Mouse (Mus musculus) heart, embryonic 13.5 days (tissue): ENCODE measurements at regions not wholly inside any gene's neighbourhood (a gene's known extent, or its start where the extent isn't known, plus 50 kb on each side); places are given as distances from the start of the nearest gene placed in this dataset.

Source experiments
- ATAC-seq: fragments of 200-750 bp; cut with Nextera tagmentation; 2 replicates; pipeline ENCODE4 v1.8.0; 2017; ENCODE audit warnings: moderate TSS enrichment; ENCODE audit not compliant: insufficient number of reproducible peaks, low FRiP score, low TSS enrichment; ENCODE audit errors: extremely low read depth
- H3K27ac ChIP-seq: fragments of 300-500 bp; sonication (generic); replicated peaks from 2 replicates; pipeline ENCODE4 v1.5.1; 2015; ENCODE audit warnings: moderate library complexity, mild to moderate bottlenecking, inconsistent platforms
- H3K27me3 ChIP-seq: fragments of 300-500 bp; sonication (generic); replicated peaks from 2 replicates; pipeline ENCODE4 v1.6.1; 2015; ENCODE audit warnings: mild to moderate bottlenecking, inconsistent platforms
- H3K36me3 ChIP-seq: fragments of 300-500 bp; sonication (generic); 2 replicates; pipeline ENCODE4 v1.6.1; 2015; ENCODE audit warnings: mild to moderate bottlenecking, inconsistent platforms
- H3K4me1 ChIP-seq: fragments of 300-500 bp; sonication (generic); 2 replicates; pipeline ENCODE4 v1.6.1; 2015; ENCODE audit warnings: inconsistent platforms
- H3K4me2 ChIP-seq: fragments of 300-500 bp; sonication (generic); 2 replicates; pipeline ENCODE4 v1.6.1; 2015; ENCODE audit warnings: inconsistent platforms, mild to moderate bottlenecking, moderate library complexity
- H3K4me3 ChIP-seq: fragments of 300-500 bp; sonication (generic); 2 replicates; pipeline ENCODE4 v1.5.1; 2015; ENCODE audit warnings: moderate library complexity, mild to moderate bottlenecking, inconsistent platforms
- H3K9ac ChIP-seq: fragments of 300-500 bp; sonication (generic); 2 replicates; pipeline ENCODE4 v1.6.1; 2015; ENCODE audit warnings: inconsistent platforms, mild to moderate bottlenecking, moderate library complexity
- H3K9me3 ChIP-seq: fragments of 300-500 bp; sonication (generic); 2 replicates; pipeline ENCODE4 v1.6.1; 2016; ENCODE audit warnings: inconsistent platforms
- WGBS: fragments of 180-500 bp; shearing (Covaris S2); methylation state at CpG from one replicate; pipeline ENCODE4 v1.1.7; 2015; ENCODE audit warnings: mixed read lengths; 5-methylcytosine and 5-hydroxymethylcytosine counted together

GRCm38 (mm10) chr13:3752334-3752733 is 51.8 kb downstream of the Calml3 start:
- Histone ChIP-seq H3K9ac (no peak overlapping the region), H3K4me1 (peaks cover 15% of the 10 kb centered on the region), H3K36me3 (no peaks in the 10 kb centered on the region), H3K27ac (no peak overlapping the region), H3K4me3 (no peak overlapping the region), H3K27me3 (no peaks in the 10 kb centered on the region), H3K4me2 (no peak overlapping the region), H3K9me3 (no peaks in the 10 kb centered on the region)
- 72% methylated on average over 5 of the region's 5 CpGs for WGBS
- no peak for ATAC-seq

- Histone ChIP-seq H3K9me3 (no peaks in the 10 kb centered on the region), H3K4me3 (no peak overlapping the region), H3K4me2 (no peak overlapping the region), H3K9ac (no peak overlapping the region), H3K4me1 (peaks cover 23% of the 10 kb centered on the region), H3K27me3 (no peaks in the 10 kb centered on the region), H3K36me3 (no peaks in the 10 kb centered on the region), H3K27ac (0 out of 2 replicates have a peak overlapping the region, but pooled peaks have one; percentile 6)
- 68% methylated on average over 1 of the region's 1 CpGs for WGBS
- ATAC-seq: no peak
These were observed 52.9 kb downstream of the Calml3 start for GRCm38 (mm10) chr13:3751222-3751621.

- Histone ChIP-seq H3K4me3 (no peak overlapping the region), H3K9ac (no peak overlapping the region), H3K4me2 (no peak overlapping the region), H3K36me3 (no peaks in the 10 kb centered on the region), H3K27me3 (no peaks in the 10 kb centered on the region), H3K4me1 (peaks cover 23% of the 10 kb centered on the region), H3K9me3 (no peaks in the 10 kb centered on the region), H3K27ac (peak overlapping the region; percentile 20; the same call in 1 of the 2 replicates)
- 35% methylated on average over 1 of the region's 1 CpGs for WGBS
- ATAC-seq: 0 out of 2 replicates have a peak, but pooled peaks have one; percentile 49
These were observed 53.4 kb downstream of the Calml3 start for GRCm38 (mm10) chr13:3750756-3751155.

- H3K27ac ChIP-seq: 0 out of 2 replicates have a peak overlapping the region, but pooled peaks have one; percentile 20
- no peak overlapping the region for H3K9ac ChIP-seq
These were observed 54.5 kb downstream of the Calml3 start for GRCm38 (mm10) chr13:3749646-3750045.

GRCm38 (mm10) chr13:3748859-3749258 is 55.3 kb downstream of the Calml3 start:
- Histone ChIP-seq H3K27me3 (no peaks in the 10 kb centered on the region), H3K36me3 (no peaks in the 10 kb centered on the region), H3K4me3 (no peak overlapping the region), H3K27ac (no peak overlapping the region), H3K4me1 (peaks cover 28% of the 10 kb centered on the region), H3K4me2 (no peak overlapping the region), H3K9ac (no peak overlapping the region), H3K9me3 (no peaks in the 10 kb centered on the region)
- WGBS: 84% methylated on average over 5 of the region's 5 CpGs
- no peak for ATAC-seq

More at GRCm38 (mm10) chr13:3749646-3750045, 54.5 kb downstream of the Calml3 start:
- no peak overlapping the region for H3K4me3 ChIP-seq
- no peaks in the 10 kb centered on the region for H3K27me3 ChIP-seq
- no peak overlapping the region for H3K4me2 ChIP-seq
- H3K9me3 ChIP-seq: no peaks in the 10 kb centered on the region
- 70% methylated on average over 3 of the region's 3 CpGs for WGBS
- peaks cover 23% of the 10 kb centered on the region for H3K4me1 ChIP-seq
- H3K36me3 ChIP-seq: no peaks in the 10 kb centered on the region
- no peak; the same call in 1 of the 2 replicates for ATAC-seq

GRCm38 (mm10) chr13:3746524-3746923 is 57.6 kb downstream of the Calml3 start:
- Histone ChIP-seq H3K9ac (no peak overlapping the region), H3K27ac (no peak overlapping the region), H3K36me3 (no peaks in the 10 kb centered on the region), H3K4me1 (peaks cover 51% of the 10 kb centered on the region), H3K4me3 (no peak overlapping the region), H3K27me3 (no peaks in the 10 kb centered on the region), H3K4me2 (no peak overlapping the region), H3K9me3 (no peaks in the 10 kb centered on the region)
- WGBS: 73% methylated on average over 10 of the region's 10 CpGs
- no peak for ATAC-seq

GRCm38 (mm10) chr13:3744870-3745269 is 59.2 kb downstream of the Calml3 start:
- peaks cover 40% of the 10 kb centered on the region for H3K4me1 ChIP-seq
- no peaks in the 10 kb centered on the region for H3K9me3 ChIP-seq
- WGBS: 86% methylated on average over 3 of the region's 3 CpGs
- no peak overlapping the region for H3K4me3 ChIP-seq
- ATAC-seq: no peak
- no peak overlapping the region for H3K27ac ChIP-seq
- no peak overlapping the region for H3K9ac ChIP-seq
- no peaks in the 10 kb centered on the region for H3K36me3 ChIP-seq
- H3K4me2 ChIP-seq: no peak overlapping the region
- no peaks in the 10 kb centered on the region for H3K27me3 ChIP-seq

- Histone ChIP-seq H3K36me3 (no peaks in the 10 kb centered on the region), H3K27me3 (no peaks in the 10 kb centered on the region), H3K4me1 (peaks cover 36% of the 10 kb centered on the region), H3K27ac (no peak overlapping the region), H3K4me2 (no peak overlapping the region), H3K9ac (no peak overlapping the region), H3K9me3 (no peaks in the 10 kb centered on the region), H3K4me3 (no peak overlapping the region)
- 76% methylated on average over 6 of the region's 6 CpGs for WGBS
- no peak for ATAC-seq
These were observed 60.2 kb downstream of the Calml3 start for GRCm38 (mm10) chr13:3743692-3744457.

GRCm38 (mm10) chr13:3742763-3743401 is 61.2 kb downstream of the Calml3 start:
- Histone ChIP-seq H3K4me3 (no peak overlapping the region), H3K4me1 (peaks cover 36% of the 10 kb centered on the region), H3K4me2 (peak overlapping the region; percentile 21), H3K9ac (peak overlapping the region; percentile 29), H3K36me3 (no peaks in the 10 kb centered on the region), H3K27me3 (no peaks in the 10 kb centered on the region), H3K27ac (peak overlapping the region; percentile 83), H3K9me3 (no peaks in the 10 kb centered on the region)
- no peak for ATAC-seq
- 31% methylated on average over 4 of the region's 4 CpGs for WGBS

GRCm38 (mm10) chr13:3742094-3742730 is 61.9 kb downstream of the Calml3 start:
- peak overlapping the region; percentile 29; the same call in 1 of the 2 replicates for H3K9ac ChIP-seq
- 35% methylated on average over 2 of the region's 2 CpGs for WGBS
- H3K4me2 ChIP-seq: peak overlapping the region; percentile 21

GRCm38 (mm10) chr13:3730699-3731021 is 73.5 kb downstream of the Calml3 start:
- no peaks in the 10 kb centered on the region for H3K9me3 ChIP-seq
- WGBS: 20% methylated on average over 2 of the region's 2 CpGs
- no peaks in the 10 kb centered on the region for H3K36me3 ChIP-seq
- H3K4me1 ChIP-seq: peaks cover 28% of the 10 kb centered on the region
- H3K4me2 ChIP-seq: no peak overlapping the region
- H3K27me3 ChIP-seq: no peaks in the 10 kb centered on the region
- H3K9ac ChIP-seq: no peak overlapping the region
- ATAC-seq: no peak
- no peak overlapping the region for H3K4me3 ChIP-seq
- peak overlapping the region; percentile 48 for H3K27ac ChIP-seq

More at GRCm38 (mm10) chr13:3742094-3742730, 61.9 kb downstream of the Calml3 start:
- peaks cover 34% of the 10 kb centered on the region for H3K4me1 ChIP-seq
- H3K4me3 ChIP-seq: no peak overlapping the region
- no peaks in the 10 kb centered on the region for H3K9me3 ChIP-seq
- no peaks in the 10 kb centered on the region for H3K36me3 ChIP-seq
- no peaks in the 10 kb centered on the region for H3K27me3 ChIP-seq
- H3K27ac ChIP-seq: peak overlapping the region; percentile 83
- 0 out of 2 replicates have a peak, but pooled peaks have one; percentile 44 for ATAC-seq
